Mouse (Mus musculus) heart, embryonic 14.5 days (tissue): ENCODE results near the gene Ppcs. TPM values are rescaled to one million over a fixed set of nuclear protein-coding genes. Genes with fewer than 3 reads are reported as not detected.

Experiments used
- ATAC-seq: fragments of 200-750 bp; cut with Nextera tagmentation; 2 replicates; pipeline ENCODE4 v1.8.0; 2017; ENCODE audit warnings: low read depth, moderate TSS enrichment; ENCODE audit not compliant: insufficient number of reproducible peaks, insufficient read depth, low FRiP score
- H3K27ac ChIP-seq, 2 experiments: fragments of 200-500 bp in 1 of 2; fragments of 300-500 bp in 1 of 2; sonication (generic) in 1 of 2; replicated peaks in 1 of 2; 2 replicates each; pipeline ENCODE4 v1.5.1; 2012 to 2014; ENCODE audit warnings: low read depth in 2 of 2, low read length in 2 of 2, control low read depth in 1 of 2, mild to moderate bottlenecking in 1 of 2, mixed read lengths in 1 of 2; ENCODE audit not compliant: control insufficient read depth in 1 of 2, insufficient read depth in 1 of 2
- H3K27me3 ChIP-seq: fragments of 300-500 bp; sonication (generic); 2 replicates; pipeline ENCODE4 v1.6.1; 2014; ENCODE audit warnings: mild to moderate bottlenecking, low read length, control low read depth; ENCODE audit not compliant: control insufficient read depth, insufficient read depth
- H3K36me3 ChIP-seq: fragments of 300-500 bp; sonication (generic); 2 replicates; pipeline ENCODE4 v1.6.1; 2014; ENCODE audit warnings: mild to moderate bottlenecking, control low read depth, low read length, mixed read lengths; ENCODE audit not compliant: control insufficient read depth, insufficient read depth
- H3K4me1 ChIP-seq, 2 experiments: fragments of 200-500 bp in 1 of 2; fragments of 300-500 bp in 1 of 2; sonication (generic) in 1 of 2; 2 replicates each; pipeline ENCODE4 v1.6.1; 2012 to 2014; ENCODE audit warnings: low read length in 2 of 2, control low read depth in 1 of 2, mixed read lengths in 1 of 2; ENCODE audit not compliant: control insufficient read depth in 2 of 2, insufficient read depth in 2 of 2
- H3K4me2 ChIP-seq: fragments of 300-500 bp; sonication (generic); 2 replicates; pipeline ENCODE4 v1.6.1; 2014; ENCODE audit warnings: mild to moderate bottlenecking, low read length
- H3K4me3 ChIP-seq, 2 experiments: fragments of 200-500 bp in 1 of 2; fragments of 300-500 bp in 1 of 2; sonication (generic) in 1 of 2; 2 replicates each; pipeline ENCODE4 v1.5.1; 2012 to 2014; ENCODE audit warnings: low read length in 2 of 2, mild to moderate bottlenecking in 2 of 2, control low read depth in 1 of 2, low read depth in 1 of 2, moderate library complexity in 1 of 2; ENCODE audit not compliant: control insufficient read depth in 1 of 2, insufficient read depth in 1 of 2
- H3K9ac ChIP-seq: fragments of 300-500 bp; sonication (generic); 2 replicates; pipeline ENCODE4 v1.6.1; 2014; ENCODE audit warnings: mild to moderate bottlenecking, low read length
- H3K9me3 ChIP-seq: fragments of 300-500 bp; sonication (generic); 2 replicates; pipeline ENCODE4 v1.6.1; 2016; ENCODE audit warnings: low read length, control low read depth; ENCODE audit not compliant: control insufficient read depth
- WGBS: fragments of 180-500 bp; shearing (Covaris S2); extraction: QIAGEN DNeasy Blood & Tissue Kit; methylation state at CpG from one replicate; pipeline ENCODE4 v1.1.7; 2014; 5-methylcytosine and 5-hydroxymethylcytosine counted together
- polyA plus RNA-seq: library from polyadenylated mRNA; unstranded; fragments of >200 nt; fragmentation: Nextera tagmentation; extraction: Ambion mirVana; gene quantifications from 2 replicates; pipeline ENCODE4 v1.2.1, GENCODE M21; 2014

The Ppcs gene
- polyA plus RNA-seq, 1 experiment from 2014 or later, result 35.7 TPM

- Histone ChIP-seq H3K27ac (peak overlapping the region; percentile 2 to 66; a peak in 3 of 4 replicates), H3K36me3 (no peaks in the 10 kb centered on the region), H3K4me3 (no peak overlapping the region), H3K4me2 (no peak overlapping the region), H3K27me3 (no peaks in the 10 kb centered on the region), H3K9ac (no peak overlapping the region), H3K4me1 (peaks cover 26 to 34% of the 10 kb centered on the region in 2 experiments), H3K9me3 (no peaks in the 10 kb centered on the region)
- ATAC-seq, result peak; percentile 56
- 22% methylated on average over 8 of the region's 8 CpGs for WGBS
Observed at GRCm38 (mm10) chr4:119460728-119461141, 38.5 kb upstream of the Ppcs start.

DNA sequence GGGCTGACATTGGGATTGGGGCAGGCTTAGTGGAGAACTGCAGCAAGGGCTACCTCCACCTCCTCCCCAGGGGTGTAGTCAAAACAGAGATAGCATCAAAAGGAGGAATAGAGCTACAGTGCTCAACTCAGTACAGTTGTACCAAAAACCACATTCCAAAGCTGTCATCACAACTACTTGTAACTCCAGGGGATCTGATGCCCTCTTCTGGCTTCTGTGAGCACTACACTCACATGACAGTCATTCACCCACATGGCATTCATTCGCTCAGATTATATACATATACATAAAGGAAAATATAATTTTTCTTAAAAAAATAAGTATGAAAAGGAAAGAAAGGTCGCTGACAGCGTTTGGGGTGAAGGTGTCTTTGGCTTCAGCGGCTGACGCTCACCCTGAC, 38.1 kb upstream of the Ppcs start:
- no peak overlapping the region for H3K4me3 ChIP-seq
- 35% methylated on average over 5 of the region's 5 CpGs for WGBS
- H3K27me3 ChIP-seq, result no peaks in the 10 kb centered on the region
- no peaks in the 10 kb centered on the region for H3K36me3 ChIP-seq
- no peak overlapping the region for H3K9ac ChIP-seq
- H3K4me1 ChIP-seq, result peaks cover 26 to 34% of the 10 kb centered on the region in 2 experiments
- H3K4me2 ChIP-seq, result no peak overlapping the region
- H3K9me3 ChIP-seq, result peaks cover 3% of the 10 kb centered on the region; the same call in 1 of the 2 replicates
- H3K27ac ChIP-seq, result peak overlapping the region; percentile 2 to 66; a peak in 3 of 4 replicates
- ATAC-seq, result no peak

DNA sequence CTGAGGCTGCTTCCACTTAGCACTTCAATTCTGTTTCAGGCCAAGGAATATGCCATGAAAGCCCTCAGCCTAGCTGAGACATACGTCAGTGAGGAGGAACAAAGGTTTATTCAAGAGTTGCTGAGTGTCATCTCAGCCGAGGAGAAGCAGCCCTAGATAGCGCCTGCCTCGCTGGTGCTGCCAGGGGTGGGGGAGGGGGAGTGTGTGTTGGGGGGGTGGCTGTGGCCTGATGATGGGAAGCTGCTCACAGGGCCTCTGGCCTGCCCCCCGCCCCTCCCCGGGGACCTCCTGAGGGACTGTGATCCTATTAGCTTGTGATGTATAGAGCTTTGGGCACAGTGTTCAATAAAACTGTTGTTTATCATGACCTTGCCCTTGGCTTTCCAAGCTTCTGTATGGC, 31.3 kb upstream of the Ppcs start:
- peaks cover 4% of the 10 kb centered on the region; the same call in 1 of the 2 replicates for H3K9me3 ChIP-seq
- no peak overlapping the region for H3K27ac ChIP-seq
- peaks cover 6 to 17% of the 10 kb centered on the region in 2 experiments for H3K4me1 ChIP-seq
- no peaks in the 10 kb centered on the region for H3K36me3 ChIP-seq
- H3K4me2 ChIP-seq, result 0 out of 2 replicates have a peak overlapping the region, but pooled peaks have one; percentile 8
- ATAC-seq, result no peak
- H3K4me3 ChIP-seq, result no peak overlapping the region
- H3K27me3 ChIP-seq, result no peaks in the 10 kb centered on the region
- WGBS, result 11% methylated on average over 6 of the region's 6 CpGs
- H3K9ac ChIP-seq, result 0 out of 2 replicates have a peak overlapping the region, but pooled peaks have one; percentile 30

DNA sequence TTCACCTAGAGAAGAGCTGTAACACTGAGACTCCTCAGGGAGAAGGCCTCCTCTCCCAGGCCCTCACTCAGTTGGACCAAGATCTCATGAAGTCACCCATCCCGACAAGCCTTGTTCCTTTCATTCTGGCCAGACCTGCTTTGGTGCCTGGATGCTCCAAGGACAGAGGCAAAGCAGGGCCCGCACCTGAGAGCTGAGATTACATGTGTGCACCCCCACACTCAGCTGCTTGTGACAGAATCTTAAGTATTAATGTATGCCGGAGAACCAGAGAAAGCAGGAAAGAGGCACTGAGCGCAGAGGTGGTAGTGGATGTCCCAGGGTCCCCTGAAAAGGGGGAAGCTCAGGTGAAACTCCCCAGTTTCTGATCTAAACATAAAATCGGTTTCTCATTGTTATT, 30.9 kb upstream of the Ppcs start:
- H3K27me3 ChIP-seq, result no peaks in the 10 kb centered on the region
- 0 out of 2 replicates have a peak overlapping the region, but pooled peaks have one; percentile 8 for H3K4me2 ChIP-seq
- 0 out of 2 replicates have a peak overlapping the region, but pooled peaks have one; percentile 30 for H3K9ac ChIP-seq
- H3K36me3 ChIP-seq, result no peaks in the 10 kb centered on the region
- 48% methylated on average over 5 of the region's 5 CpGs for WGBS
- peaks cover 4% of the 10 kb centered on the region; the same call in 1 of the 2 replicates for H3K9me3 ChIP-seq
- no peak for ATAC-seq
- peaks cover 6 to 17% of the 10 kb centered on the region in 2 experiments for H3K4me1 ChIP-seq
- H3K4me3 ChIP-seq, result no peak overlapping the region
- no peak overlapping the region for H3K27ac ChIP-seq

DNA sequence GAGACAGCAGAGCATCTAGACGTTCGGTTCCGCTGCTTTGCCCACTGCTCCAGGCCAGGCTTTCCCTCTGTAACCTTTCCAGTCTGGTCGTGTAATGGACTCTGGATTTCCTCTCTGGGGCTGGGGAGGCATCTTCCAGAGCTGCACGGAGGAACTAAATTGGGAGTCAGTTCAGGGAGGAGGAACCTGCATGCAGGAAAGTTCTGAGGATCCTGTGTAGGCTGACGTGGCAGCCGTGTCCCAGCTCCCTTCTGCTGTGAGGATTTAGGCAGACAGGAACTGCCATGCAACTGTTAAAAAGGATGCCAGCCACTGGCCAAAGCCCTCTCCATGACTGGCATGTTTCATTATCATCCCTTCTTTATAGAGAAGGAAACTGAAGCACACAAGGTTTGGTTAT, 28.2 kb upstream of the Ppcs start:
- Histone ChIP-seq H3K36me3 (no peaks in the 10 kb centered on the region), H3K27me3 (no peaks in the 10 kb centered on the region), H3K27ac (no peak overlapping the region), H3K4me1 (peaks cover 6 to 13% of the 10 kb centered on the region in 2 experiments), H3K9ac (no peak overlapping the region), H3K4me3 (no peak overlapping the region), H3K9me3 (peaks cover 3% of the 10 kb centered on the region; the same call in 1 of the 2 replicates), H3K4me2 (no peak overlapping the region)
- ATAC-seq, result no peak
- WGBS, result 67% methylated on average over 7 of the region's 7 CpGs

- H3K4me3 ChIP-seq, result no peak overlapping the region
- WGBS, result 78% methylated on average over 3 of the region's 3 CpGs
- no peak overlapping the region for H3K27ac ChIP-seq
- H3K36me3 ChIP-seq, result no peaks in the 10 kb centered on the region
- no peak overlapping the region for H3K9ac ChIP-seq
- H3K4me2 ChIP-seq, result no peak overlapping the region
- no peaks in the 10 kb centered on the region for H3K9me3 ChIP-seq
- H3K27me3 ChIP-seq, result no peaks in the 10 kb centered on the region
- H3K4me1 ChIP-seq, result peaks cover 0 to 4% of the 10 kb centered on the region in 2 experiments; a peak in 1 of 4 replicates
- no peak for ATAC-seq
Observed at GRCm38 (mm10) chr4:119447786-119448185, 25.6 kb upstream of the Ppcs start.

DNA sequence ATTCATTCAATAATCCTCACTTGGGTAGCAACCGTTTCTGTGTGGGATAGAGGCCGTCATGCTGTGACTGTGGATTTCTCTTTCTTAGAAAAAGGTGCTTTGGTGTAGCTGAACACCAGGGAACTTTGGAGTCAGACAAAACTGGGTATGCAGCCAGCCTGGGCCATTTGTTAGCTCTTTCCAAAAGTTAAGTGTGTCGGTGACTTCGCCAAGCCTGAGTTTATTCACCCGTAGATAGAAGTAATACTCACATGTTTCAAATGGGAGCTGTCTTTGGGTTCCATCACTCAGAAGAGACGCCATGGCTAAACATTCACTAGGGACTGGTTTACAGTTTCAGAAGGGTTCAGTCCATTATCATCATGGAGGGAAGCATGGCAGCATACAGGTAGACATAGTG, 25.0 kb upstream of the Ppcs start:
- H3K4me1 ChIP-seq, result peaks cover 0 to 2% of the 10 kb centered on the region in 2 experiments; a peak in 1 of 4 replicates
- ATAC-seq, result no peak
- no peaks in the 10 kb centered on the region for H3K36me3 ChIP-seq
- H3K9ac ChIP-seq, result no peak overlapping the region
- no peaks in the 10 kb centered on the region for H3K9me3 ChIP-seq
- H3K27ac ChIP-seq, result no peak overlapping the region
- 89% methylated on average over 6 of the region's 6 CpGs for WGBS
- no peak overlapping the region for H3K4me2 ChIP-seq
- H3K27me3 ChIP-seq, result no peaks in the 10 kb centered on the region
- H3K4me3 ChIP-seq, result no peak overlapping the region

DNA sequence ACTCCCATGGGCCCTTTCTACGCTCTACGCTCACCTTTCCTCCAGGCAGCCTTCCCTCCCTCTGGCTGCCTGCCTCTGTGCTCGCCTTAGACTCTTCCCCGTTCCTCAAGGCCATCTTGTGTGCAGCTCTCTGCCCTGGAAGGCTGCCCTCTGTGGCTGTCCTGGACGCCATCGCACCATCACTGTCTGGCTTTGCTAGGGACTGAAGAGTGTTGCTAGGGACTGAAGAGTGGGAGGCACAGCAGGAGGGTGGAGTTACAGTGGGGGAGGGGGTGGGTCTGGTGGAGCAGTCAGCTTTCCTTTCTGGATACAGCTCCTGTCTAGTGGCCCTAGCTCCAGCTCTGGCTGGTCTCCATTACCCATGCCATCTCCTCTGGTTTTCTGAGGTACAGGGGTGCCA, 20.3 kb upstream of the Ppcs start:
- no peak overlapping the region for H3K4me2 ChIP-seq
- H3K27ac ChIP-seq, result no peak overlapping the region
- H3K4me3 ChIP-seq, result no peak overlapping the region
- H3K27me3 ChIP-seq, result no peaks in the 10 kb centered on the region
- 51% methylated on average over 6 of the region's 6 CpGs for WGBS
- H3K36me3 ChIP-seq, result no peaks in the 10 kb centered on the region
- ATAC-seq, result no peak
- H3K9ac ChIP-seq, result no peak overlapping the region
- no peaks in the 10 kb centered on the region for H3K9me3 ChIP-seq
- peaks cover 0 to 2% of the 10 kb centered on the region in 2 experiments; a peak in 1 of 4 replicates for H3K4me1 ChIP-seq
